ENCODE assay signal across 20 mouse cellular contexts in genomic region chr19:45252436-45252835, GRCm38 (mm10). TPM values are rescaled to one million over a fixed set of nuclear protein-coding genes. Genes with fewer than 3 reads are reported as not detected.
A peak's percentile ranks its signal among the peaks of the same experiment; 100 is the strongest.
DNase-seq lines count a peak whose midpoint lies in the region; TF ChIP-seq lines count a peak whose summit lies in the region.
"Had no signal": no experiment of that assay in that cellular context is flagged by ENCODE, and none has a peak within 500 bp of the region (broad histone marks: within the 10 kb centered on the region; RNA-seq: fewer than 3 reads in every experiment).

No protein-coding gene starts in this region.

- 27% methylated on average over 3 of the region's 3 CpGs for WGBS in cerebellum, adult 2 months

- H3K27me3 ChIP-seq in cerebellum, adult 2 months (ENCODE audit: control insufficient read depth, insufficient read depth, low read length) = no peaks in the 10 kb centered on the region; the same call in 1 of the 2 replicates

- peak; percentile 48 to 68 for DNase-seq in cerebellum, postnatal 10 days
- DNase-seq in cerebellum, adult 2 months = no peak
- peak; percentile 16 for DNase-seq in kidney, postnatal 10 days
- no peak for DNase-seq in kidney, adult 11 months
- DNase-seq in 3T3-L1 (ENCODE audit: low read depth, low spot score) = peak; percentile 10
- DNase-seq: adrenal gland, adult 2 months; adrenal gland, postnatal 10 days; adrenal gland, postnatal 25 days; cerebellum, adult 11 months; cerebellum, adult 18-20 months; cerebellum, adult 9-10 months; cerebellum, postnatal 36 days; embryo, embryonic 11 days had no signal

- peaks cover 6% of the 10 kb centered on the region; the same call in 1 of the 2 replicates for H3K4me1 ChIP-seq in cerebellum, adult 2 months (ENCODE audit: control insufficient read depth, insufficient read depth, low read length)
- H3K4me1 ChIP-seq: forebrain, embryonic 12.5 days had no signal

- H3K27ac ChIP-seq in cerebellum, adult 2 months (ENCODE audit: insufficient read depth, low read length) = no peak overlapping the region
- H3K27ac ChIP-seq: embryonic facial prominence, embryonic 13.5 days; embryonic facial prominence, embryonic 15.5 days; forebrain, embryonic 10.5 days; forebrain, embryonic 12.5 days had no signal

- no peak for TF ChIP-seq POLR2A in cerebellum, adult 2 months (IDR thresholded peaks at IDR 0.05; ENCODE audit: borderline replicate concordance, insufficient read depth, low read length)

- no peak overlapping the region for H3K4me3 ChIP-seq in cerebellum, adult 2 months (replicated peaks; ENCODE audit: insufficient read depth, low read depth, low read length)
- H3K4me3 ChIP-seq: embryonic facial prominence, embryonic 13.5 days; embryonic facial prominence, embryonic 15.5 days; erythroblast, embryonic 14.5 days; forebrain, embryonic 10.5 days; forebrain, embryonic 12.5 days had no signal

- no peak for TF ChIP-seq CTCF in cerebellum, adult 2 months (IDR thresholded peaks at IDR 0.05; ENCODE audit: borderline replicate concordance, insufficient read depth, low read depth, low read length)

RNA-seq across cellular contexts. Expression of gene Lbx1, which starts 16.8 kb away (rescaled TPM):
- polyA plus RNA-seq in cerebellum, adult 2 months (2012; rRNA removed) = 5.4 and 6.0 TPM in 2 replicates
- polyA plus RNA-seq: adrenal gland, adult 2 months; erythroblast, embryonic 14.5 days; forebrain, embryonic 10.5 days; forebrain, embryonic 12.5 days; forebrain, embryonic 14.5 days; forebrain, embryonic 16.5 days had no signal

Comparison
In these comparisons a context has a peak if more than half of its experiments do, and no peak if none do; other contexts are left out.
1. DNase-seq: peak in cerebellum, postnatal 10 days (2 of 2), kidney, postnatal 10 days (single experiment) and 3T3-L1 (single experiment); none in cerebellum, adult 2 months (0 of 2) and kidney, adult 11 months (single experiment).